Mouse (Mus musculus) liver, adult (tissue): ENCODE measurements around the gene Usp7.

Experiments
- GATA4 ChIP-seq: IDR thresholded peaks from 2 replicates; pipeline ENCODE4 v1.6.1; 2014; ENCODE audit warnings: mild to moderate bottlenecking, low read length; ENCODE audit not compliant: insufficient replicate concordance

Gene Usp7

GRCm38 (mm10) chr16:8663606-8664539 is 128.2 kb downstream of the Usp7 start:
- TF ChIP-seq GATA4, result no peak

GRCm38 (mm10) chr16:8663022-8663421 is 129.1 kb downstream of the Usp7 start:
- no peak for TF ChIP-seq GATA4

- TF ChIP-seq GATA4, result no peak
Measured at GRCm38 (mm10) chr16:8658764-8659163, 133.3 kb downstream of the Usp7 start.

- no peak for TF ChIP-seq GATA4
Measured at GRCm38 (mm10) chr16:8658349-8658748, 133.8 kb downstream of the Usp7 start.

- no peak for TF ChIP-seq GATA4
Measured at GRCm38 (mm10) chr16:8656256-8656655, 135.9 kb downstream of the Usp7 start.

- no peak for TF ChIP-seq GATA4
Measured at GRCm38 (mm10) chr16:8655599-8655998, 136.5 kb downstream of the Usp7 start.

GRCm38 (mm10) chr16:8655108-8655507 is 137.0 kb downstream of the Usp7 start:
- TF ChIP-seq GATA4, result no peak

GRCm38 (mm10) chr16:8650007-8650406 is 142.1 kb downstream of the Usp7 start:
- TF ChIP-seq GATA4, result no peak

GRCm38 (mm10) chr16:8645546-8645945 is 146.6 kb downstream of the Usp7 start:
- TF ChIP-seq GATA4, result no peak

- no peak for TF ChIP-seq GATA4
Measured at GRCm38 (mm10) chr16:8643855-8644254, 148.3 kb downstream of the Usp7 start.
